Mouse (Mus musculus) stomach, postnatal 0 days (tissue): ENCODE results near the gene Ccn2.

Source experiments
- CTCF ChIP-seq: IDR thresholded peaks from 2 replicates; pipeline ENCODE4 v1.5.1; 2016; ENCODE audit warnings: antibody characterized with exemption, low read depth, mild to moderate bottlenecking, moderate library complexity
- EP300 ChIP-seq: optimal IDR thresholded peaks from 2 replicates; pipeline ENCODE3; 2016; ENCODE audit warnings: antibody characterized with exemption

- TF ChIP-seq CTCF (no peak), EP300 (no peak)
These were observed 2.9 kb upstream of the Ccn2 start for GRCm38 (mm10) chr10:24592318-24592717.
